Mouse (Mus musculus): ENCODE measurements around the gene Lrig2.

Gene Lrig2

GRCm38 (mm10) chr3:104352358-104353060 lies 159.2 kb downstream of the Lrig2 start:
- no peak for DNase-seq (ENCODE audit: low read depth, low spot score)
- no peaks in the 10 kb centered on the region for H3K36me3 ChIP-seq (ENCODE audit: control insufficient read depth, insufficient read depth, low read length, poor library complexity, severe bottlenecking)
- H3K27me3 ChIP-seq (ENCODE audit: control insufficient read depth, insufficient read depth, low read length, poor library complexity, severe bottlenecking): no peaks in the 10 kb centered on the region

GRCm38 (mm10) chr3:104350253-104350945 lies 161.3 kb downstream of the Lrig2 start:
- DNase-seq (ENCODE audit: low read depth, low spot score): no peak
- no peaks in the 10 kb centered on the region for H3K27me3 ChIP-seq (ENCODE audit: control insufficient read depth, insufficient read depth, low read length, poor library complexity, severe bottlenecking)
- H3K36me3 ChIP-seq (ENCODE audit: control insufficient read depth, insufficient read depth, low read length, poor library complexity, severe bottlenecking): no peaks in the 10 kb centered on the region

- DNase-seq (ENCODE audit: low read depth, low spot score): no peak
- Histone ChIP-seq H3K27me3 (ENCODE audit: control insufficient read depth, insufficient read depth, low read length, poor library complexity, severe bottlenecking) (no peaks in the 10 kb centered on the region), H3K36me3 (ENCODE audit: control insufficient read depth, insufficient read depth, low read length, poor library complexity, severe bottlenecking) (no peaks in the 10 kb centered on the region)
Observed at GRCm38 (mm10) chr3:104349847-104350228, 161.9 kb downstream of the Lrig2 start.

GRCm38 (mm10) chr3:104349203-104349846 lies 162.4 kb downstream of the Lrig2 start:
- DNase-seq (ENCODE audit: low read depth, low spot score): no peak
- no peaks in the 10 kb centered on the region for H3K27me3 ChIP-seq (ENCODE audit: control insufficient read depth, insufficient read depth, low read length, poor library complexity, severe bottlenecking)
- H3K36me3 ChIP-seq (ENCODE audit: control insufficient read depth, insufficient read depth, low read length, poor library complexity, severe bottlenecking): no peaks in the 10 kb centered on the region
